Mouse (Mus musculus): ENCODE results near the gene Fam161a. TPM values are rescaled to one million over a fixed set of nuclear protein-coding genes. Genes with fewer than 3 reads are reported as not detected.

The Fam161a gene
- polyA plus RNA-seq, 3 experiments from 2014 or later, result 2.0 to 6.1 (median 2.8) TPM

GRCm38 (mm10) chr11:22991218-22991835, 16.0 kb upstream of the Fam161a start:
- ATAC-seq, result no peak

- ATAC-seq, result no peak
These were observed 13.1 kb upstream of the Fam161a start for GRCm38 (mm10) chr11:22994271-22994670.

GRCm38 (mm10) chr11:22995461-22995860, 11.9 kb upstream of the Fam161a start:
- ATAC-seq, result no peak

- ATAC-seq, result no peak
These were observed 9.0 kb upstream of the Fam161a start for GRCm38 (mm10) chr11:22998308-22998707.

GRCm38 (mm10) chr11:23005276-23005675, 2.1 kb upstream of the Fam161a start:
- ATAC-seq, result no peak

GRCm38 (mm10) chr11:23007166-23007480, 208 bp upstream of the Fam161a start:
- ATAC-seq, result no peak

- peak; percentile 53 for ATAC-seq
These were observed 971 bp downstream of the Fam161a start for GRCm38 (mm10) chr11:23008181-23008823.

GRCm38 (mm10) chr11:23008824-23009200, 1.5 kb downstream of the Fam161a start:
- no peak for ATAC-seq

- ATAC-seq, result no peak
These were observed 5.8 kb downstream of the Fam161a start for GRCm38 (mm10) chr11:23013096-23013495.

- no peak for ATAC-seq
These were observed 6.4 kb downstream of the Fam161a start for GRCm38 (mm10) chr11:23013580-23014294.

GRCm38 (mm10) chr11:23014996-23015395, 7.7 kb downstream of the Fam161a start:
- no peak for ATAC-seq

GRCm38 (mm10) chr11:23017943-23018342, 10.6 kb downstream of the Fam161a start:
- ATAC-seq, result no peak

GRCm38 (mm10) chr11:23020116-23020770, 12.9 kb downstream of the Fam161a start:
- no peak for ATAC-seq

GRCm38 (mm10) chr11:23020841-23021240, 13.5 kb downstream of the Fam161a start:
- ATAC-seq, result no peak

- ATAC-seq, result no peak
These were observed 15.8 kb downstream of the Fam161a start for GRCm38 (mm10) chr11:23023155-23023554.

- no peak for ATAC-seq
These were observed 16.8 kb downstream of the Fam161a start for GRCm38 (mm10) chr11:23024169-23024568.

GRCm38 (mm10) chr11:23028957-23029356, 21.6 kb downstream of the Fam161a start:
- no peak for ATAC-seq

GRCm38 (mm10) chr11:23029399-23029798, 22.1 kb downstream of the Fam161a start:
- ATAC-seq, result no peak

GRCm38 (mm10) chr11:23047252-23047651, 39.9 kb downstream of the Fam161a start:
- ATAC-seq, result no peak

- ATAC-seq, result no peak
These were observed 40.6 kb downstream of the Fam161a start for GRCm38 (mm10) chr11:23047663-23048582.

- no peak for ATAC-seq
These were observed 42.3 kb downstream of the Fam161a start for GRCm38 (mm10) chr11:23049642-23050041.

GRCm38 (mm10) chr11:23052353-23052752, 45.0 kb downstream of the Fam161a start:
- no peak for ATAC-seq

All from inflammation-experienced regulatory T-cells, adult 6 months (primary cell).